Mouse (Mus musculus): Measurements from ENCODE around the gene App.

Gene App

GRCm38 (mm10) chr16:85151681-85152080 is 21.9 kb downstream of the App start:
- DNase-seq (ENCODE audit: low spot score in 2 of 2) = no peak

- DNase-seq (ENCODE audit: low spot score in 2 of 2) = no peak
Measured at GRCm38 (mm10) chr16:85150902-85151301, 22.7 kb downstream of the App start.

GRCm38 (mm10) chr16:85149509-85149871 is 24.1 kb downstream of the App start:
- no peak for DNase-seq (ENCODE audit: low spot score in 2 of 2)

GRCm38 (mm10) chr16:85148615-85149508 is 24.7 kb downstream of the App start:
- peak; percentile 90 to 91 for DNase-seq (ENCODE audit: low spot score in 2 of 2)

- DNase-seq (ENCODE audit: low spot score in 2 of 2) = no peak
Measured at GRCm38 (mm10) chr16:85147440-85147839, 26.1 kb downstream of the App start.

- no peak for DNase-seq (ENCODE audit: low spot score in 2 of 2)
Measured at GRCm38 (mm10) chr16:85145771-85146178, 27.8 kb downstream of the App start.

- DNase-seq (ENCODE audit: low spot score in 2 of 2) = no peak
Measured at GRCm38 (mm10) chr16:85145369-85145768, 28.2 kb downstream of the App start.

GRCm38 (mm10) chr16:85144401-85144800 is 29.2 kb downstream of the App start:
- no peak for DNase-seq (ENCODE audit: low spot score in 2 of 2)

- DNase-seq (ENCODE audit: low spot score in 2 of 2) = no peak
Measured at GRCm38 (mm10) chr16:85143863-85144262, 29.7 kb downstream of the App start.

- DNase-seq (ENCODE audit: low spot score in 2 of 2) = no peak
Measured at GRCm38 (mm10) chr16:85143188-85143587, 30.4 kb downstream of the App start.

- no peak for DNase-seq (ENCODE audit: low spot score in 2 of 2)
Measured at GRCm38 (mm10) chr16:85141404-85141803, 32.2 kb downstream of the App start.

- no peak for DNase-seq (ENCODE audit: low spot score in 2 of 2)
Measured at GRCm38 (mm10) chr16:85139178-85139604, 34.4 kb downstream of the App start.

- DNase-seq (ENCODE audit: low spot score in 2 of 2) = no peak
Measured at GRCm38 (mm10) chr16:85137348-85137747, 36.2 kb downstream of the App start.

- no peak for DNase-seq (ENCODE audit: low spot score in 2 of 2)
Measured at GRCm38 (mm10) chr16:85136046-85136445, 37.5 kb downstream of the App start.

- peak; percentile 89 to 93 for DNase-seq (ENCODE audit: low spot score in 2 of 2)
Measured at GRCm38 (mm10) chr16:85133468-85133881, 40.1 kb downstream of the App start.

- no peak for DNase-seq (ENCODE audit: low spot score in 2 of 2)
Measured at GRCm38 (mm10) chr16:85133057-85133456, 40.5 kb downstream of the App start.

GRCm38 (mm10) chr16:85132182-85132581 is 41.4 kb downstream of the App start:
- no peak for DNase-seq (ENCODE audit: low spot score in 2 of 2)

- DNase-seq (ENCODE audit: low spot score in 2 of 2) = no peak
Measured at GRCm38 (mm10) chr16:85130861-85131556, 42.6 kb downstream of the App start.

- no peak for DNase-seq (ENCODE audit: low spot score in 2 of 2)
Measured at GRCm38 (mm10) chr16:85128693-85129657, 44.6 kb downstream of the App start.

- no peak for DNase-seq (ENCODE audit: low spot score in 2 of 2)
Measured at GRCm38 (mm10) chr16:85128347-85128664, 45.3 kb downstream of the App start.

- DNase-seq (ENCODE audit: low spot score in 2 of 2) = no peak
Measured at GRCm38 (mm10) chr16:85127661-85128346, 45.8 kb downstream of the App start.
